ENCODE assay signal across 22 mouse cellular contexts in genomic region chr11:100988674-100989073, GRCm38 (mm10). TPM values are rescaled to one million over a fixed set of nuclear protein-coding genes. Genes with fewer than 3 reads are reported as not detected.
DNase-seq lines count a peak whose midpoint lies in the region; ATAC-seq and TF ChIP-seq lines count a peak whose summit lies in the region.
"Had no signal": no experiment of that assay in that cellular context is flagged by ENCODE, and none has a peak within 500 bp of the region (broad histone marks: within the 10 kb centered on the region; RNA-seq: fewer than 3 reads in every experiment).

No protein-coding gene starts in this region.

- H3K4me1 ChIP-seq in intestine, embryonic 14.5 days (replicated peaks; ENCODE audit: control insufficient read depth, insufficient read depth, low read length), result peaks cover 2% of the 10 kb centered on the region; the same call in 1 of the 2 replicates
- H3K4me1 ChIP-seq in intestine, postnatal 0 days (replicated peaks; ENCODE audit: control insufficient read depth, insufficient read depth, low read length), result no peaks in the 10 kb centered on the region
- H3K4me1 ChIP-seq: embryonic facial prominence, embryonic 10.5 days; embryonic facial prominence, embryonic 12.5 days; forebrain, embryonic 13.5 days; forebrain, embryonic 15.5 days had no signal

- no peaks in the 10 kb centered on the region for H3K27me3 ChIP-seq in intestine, embryonic 14.5 days (replicated peaks; ENCODE audit: control insufficient read depth, insufficient read depth, low read length)
- H3K27me3 ChIP-seq in intestine, postnatal 0 days (replicated peaks; ENCODE audit: control insufficient read depth, insufficient read depth, low read length), result no peaks in the 10 kb centered on the region
- H3K27me3 ChIP-seq: embryonic facial prominence, embryonic 12.5 days; forebrain, embryonic 15.5 days; Patski had no signal

- H3K27ac ChIP-seq in intestine, embryonic 14.5 days (ENCODE audit: low read depth), result no peak overlapping the region
- H3K27ac ChIP-seq in intestine, postnatal 0 days (ENCODE audit: low read depth, low read length), result no peak overlapping the region
- H3K27ac ChIP-seq: embryonic facial prominence, embryonic 10.5 days; embryonic facial prominence, embryonic 12.5 days; forebrain, embryonic 13.5 days; forebrain, embryonic 15.5 days had no signal

- H3K36me3 ChIP-seq in intestine, embryonic 14.5 days (ENCODE audit: control insufficient read depth, insufficient read depth, low read length), result no peaks in the 10 kb centered on the region
- no peaks in the 10 kb centered on the region for H3K36me3 ChIP-seq in intestine, postnatal 0 days (ENCODE audit: control insufficient read depth, insufficient read depth)
- H3K36me3 ChIP-seq: embryonic facial prominence, embryonic 10.5 days; embryonic facial prominence, embryonic 12.5 days; forebrain, embryonic 15.5 days had no signal

- WGBS in intestine, embryonic 14.5 days, result 82% methylated on average over 3 of the region's 3 CpGs
- WGBS in intestine, postnatal 0 days, result 83% methylated on average over 3 of the region's 3 CpGs

- DNase-seq in intestine, embryonic 14.5 days (ENCODE audit: low spot score), result peak; percentile 4
- no peak for DNase-seq in right cerebral cortex, postnatal 10 days (ENCODE audit: low spot score in 2 of 2)
- DNase-seq in adrenal gland, adult (ENCODE audit: inconsistent age in 2 of 2, low spot score in 1 of 2), result no peak
- DNase-seq: adrenal gland, adult 2 months; adrenal gland, postnatal 10 days; adrenal gland, postnatal 25 days; cerebellum, adult 11 months; cerebellum, adult 18-20 months; cerebellum, adult 8-10 months; cerebellum, adult 9-11 months; cerebellum, postnatal 14 days; cerebellum, postnatal 36 days; forebrain, postnatal 0 days had no signal

- H3K9ac ChIP-seq in intestine, embryonic 14.5 days (ENCODE audit: low read length), result no peak overlapping the region
- H3K9ac ChIP-seq in intestine, postnatal 0 days (ENCODE audit: low read depth, low read length), result no peak overlapping the region
- H3K9ac ChIP-seq: embryonic facial prominence, embryonic 12.5 days; forebrain, embryonic 13.5 days; forebrain, embryonic 15.5 days; forebrain, postnatal 0 days had no signal

- H3K4me3 ChIP-seq in intestine, embryonic 14.5 days (ENCODE audit: low read depth, low read length), result no peak overlapping the region
- no peak overlapping the region for H3K4me3 ChIP-seq in intestine, postnatal 0 days (ENCODE audit: low read depth, low read length)
- H3K4me3 ChIP-seq: embryonic facial prominence, embryonic 10.5 days; embryonic facial prominence, embryonic 12.5 days; forebrain, embryonic 13.5 days; forebrain, embryonic 15.5 days had no signal

- H3K9me3 ChIP-seq in intestine, embryonic 14.5 days (ENCODE audit: control insufficient read depth, low read length), result no peaks in the 10 kb centered on the region
- no peaks in the 10 kb centered on the region for H3K9me3 ChIP-seq in intestine, postnatal 0 days (ENCODE audit: control insufficient read depth)
- H3K9me3 ChIP-seq: embryonic facial prominence, embryonic 10.5 days; embryonic facial prominence, embryonic 12.5 days; forebrain, embryonic 13.5 days; forebrain, embryonic 15.5 days had no signal

- no peak for TF ChIP-seq CTCF in intestine, postnatal 0 days (IDR thresholded peaks at IDR 0.05; ENCODE audit: low read depth)

- no peak for ATAC-seq in intestine, embryonic 14.5 days (replicated peaks; ENCODE audit: low FRiP score, low TSS enrichment, low read depth)
- no peak for ATAC-seq in intestine, postnatal 0 days
- ATAC-seq in common myeloid progenitor, adult 5-6 weeks (replicated peaks; ENCODE audit: low read depth, poor library complexity, severe bottlenecking), result 0 out of 2 replicates have a peak, but pooled peaks have one; percentile 29
- ATAC-seq in megakaryocyte progenitor cell, adult 5-6 weeks (replicated peaks; ENCODE audit: poor library complexity), result peak; percentile 39
- ATAC-seq: activated CD4-positive, CD25-positive, alpha-beta regulatory T cell, adult 4 months; forebrain, embryonic 13.5 days; forebrain, embryonic 15.5 days; forebrain, postnatal 0 days; Patski had no signal

- no peak overlapping the region for H3K4me2 ChIP-seq in intestine, embryonic 14.5 days (ENCODE audit: low read length)
- no peak overlapping the region for H3K4me2 ChIP-seq in intestine, postnatal 0 days (replicated peaks; ENCODE audit: low read depth)
- H3K4me2 ChIP-seq: embryonic facial prominence, embryonic 12.5 days; forebrain, embryonic 13.5 days; forebrain, embryonic 15.5 days had no signal

RNA-seq across cellular contexts. Expression of gene Cavin1, which starts 18.0 kb away (rescaled TPM):
- 99.3 and 102 TPM in 2 replicates for polyA plus RNA-seq in intestine, embryonic 14.5 days (2014; fragmentation: Nextera tagmentation; extraction: Ambion mirVana)
- polyA plus RNA-seq in intestine, postnatal 0 days (2015; fragmentation: Nextera tagmentation; extraction: Ambion mirVana), result 191 and 207 TPM in 2 replicates
- total RNA-seq in common myeloid progenitor, adult 5-6 weeks (2017), result 8.4 and 10.6 TPM in 2 replicates
- total RNA-seq in megakaryocyte progenitor cell, adult 5-6 weeks (2015), result 0.51 and 1.7 TPM in 2 replicates
- total RNA-seq in megakaryocyte progenitor cell, adult 5-6 weeks (2017), result 1.4 and 2.5 TPM in 2 replicates

RNA-seq across cellular contexts. Expression of gene Atp6v0a1, which starts 20.6 kb away (rescaled TPM):
- 30.6 and 32.5 TPM in 2 replicates for polyA plus RNA-seq in intestine, embryonic 14.5 days (2014; fragmentation: Nextera tagmentation; extraction: Ambion mirVana)
- polyA plus RNA-seq in intestine, postnatal 0 days (2015; fragmentation: Nextera tagmentation; extraction: Ambion mirVana), result 62.1 and 67.2 TPM in 2 replicates
- total RNA-seq in common myeloid progenitor, adult 5-6 weeks (2017), result 16.2 and 25.9 TPM in 2 replicates
- total RNA-seq in megakaryocyte progenitor cell, adult 5-6 weeks (2015), result 21.4 and 35.3 TPM in 2 replicates
- total RNA-seq in megakaryocyte progenitor cell, adult 5-6 weeks (2017), result 38.1 and 50.1 TPM in 2 replicates

RNA-seq across cellular contexts. Expression of gene Stat3, which starts 49.3 kb away (rescaled TPM):
- polyA plus RNA-seq in intestine, embryonic 14.5 days (2014; fragmentation: Nextera tagmentation; extraction: Ambion mirVana), result 36.6 and 42.9 TPM in 2 replicates
- 61.2 and 68.6 TPM in 2 replicates for polyA plus RNA-seq in intestine, postnatal 0 days (2015; fragmentation: Nextera tagmentation; extraction: Ambion mirVana)
- 59.6 and 74.9 TPM in 2 replicates for total RNA-seq in common myeloid progenitor, adult 5-6 weeks (2017)
- 38.3 and 38.6 TPM in 2 replicates for total RNA-seq in megakaryocyte progenitor cell, adult 5-6 weeks (2015)
- 78.6 and 85.3 TPM in 2 replicates for total RNA-seq in megakaryocyte progenitor cell, adult 5-6 weeks (2017)

Comparison
In these comparisons a context has a peak if more than half of its experiments do, and no peak if none do; other contexts are left out.
1. ATAC-seq: peak in common myeloid progenitor, adult 5-6 weeks (single experiment) and megakaryocyte progenitor cell, adult 5-6 weeks (single experiment); none in intestine, embryonic 14.5 days (single experiment) and intestine, postnatal 0 days (single experiment).